Mouse (Mus musculus): Measurements from ENCODE around the gene Rasgrp3.

GRCm38 (mm10) chr17:75470325-75470724 is 34.6 kb downstream of the Rasgrp3 start:
- TF ChIP-seq CTCF (IDR thresholded peaks at IDR 0.05; ENCODE audit: borderline replicate concordance, insufficient read depth, low read depth, low read length), result no peak
- no peak for TF ChIP-seq POLR2A (IDR thresholded peaks at IDR 0.05; ENCODE audit: borderline replicate concordance, insufficient read depth, low read length)
